Mouse (Mus musculus) c-Kit-negative CD71-positive TER-119-positive erythroid progenitor cells, embryonic 14.5 days (primary cell): Measurements from ENCODE around the gene H2-T24.
A peak's percentile ranks its signal among the peaks of the same experiment; 100 is the strongest.
"Not testable (repeated sequence)": the region's sequence is repeated elsewhere in the genome, so short reads cannot be mapped to it uniquely, and the experiment has no call there.

Experiments
- DNase-seq: peaks from one replicate; pipeline ENCODE4 v3.0.0-alpha.2; 2013; ENCODE audit warnings: low read depth, low spot score

H2-T24 gene

DNA sequence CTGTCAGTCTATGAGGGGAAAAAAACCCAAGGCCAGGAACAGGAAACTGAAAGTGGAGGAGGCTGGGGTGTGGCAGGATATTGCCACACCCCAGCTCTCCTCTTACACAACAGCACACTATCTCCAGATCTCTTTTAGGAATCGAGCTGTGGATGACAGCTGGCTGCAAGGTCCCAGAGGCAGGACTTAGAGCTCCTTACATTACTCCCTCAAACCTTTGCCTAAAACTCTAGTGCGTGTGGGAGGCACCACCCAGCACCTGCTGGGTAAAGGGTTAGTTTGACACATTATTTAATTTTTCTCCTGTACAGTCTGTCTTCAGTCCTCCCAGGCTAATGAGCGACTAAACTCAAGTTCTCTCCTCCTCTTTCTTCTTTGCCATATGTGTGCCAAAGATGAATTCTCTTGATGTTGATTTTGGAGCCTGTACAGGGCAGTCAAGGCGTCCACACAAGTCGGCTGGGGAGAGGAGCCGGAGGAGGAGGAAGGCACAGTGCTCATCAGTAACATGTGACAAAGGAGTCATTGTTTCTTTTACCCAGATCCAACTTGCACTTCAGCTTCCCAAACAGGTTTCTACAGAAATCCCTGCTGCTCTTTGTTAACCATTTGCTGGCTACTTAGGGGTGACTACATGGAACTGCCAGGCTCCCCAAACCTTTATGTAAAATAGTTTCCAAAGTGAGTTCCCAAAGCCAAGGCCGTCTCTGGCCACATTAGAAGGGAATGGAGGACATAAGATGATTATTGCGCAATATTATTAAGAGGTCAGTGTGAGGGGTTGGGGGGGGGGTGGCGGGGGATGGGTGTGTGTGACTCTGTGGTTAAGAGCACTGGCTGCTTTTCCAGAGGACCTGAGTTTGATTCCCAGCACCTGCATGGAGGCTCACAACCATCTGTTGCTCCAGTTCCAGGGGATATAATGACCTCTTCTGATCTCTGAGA lies 3.6 kb upstream of the H2-T24 start:
- no peak for DNase-seq

DNA sequence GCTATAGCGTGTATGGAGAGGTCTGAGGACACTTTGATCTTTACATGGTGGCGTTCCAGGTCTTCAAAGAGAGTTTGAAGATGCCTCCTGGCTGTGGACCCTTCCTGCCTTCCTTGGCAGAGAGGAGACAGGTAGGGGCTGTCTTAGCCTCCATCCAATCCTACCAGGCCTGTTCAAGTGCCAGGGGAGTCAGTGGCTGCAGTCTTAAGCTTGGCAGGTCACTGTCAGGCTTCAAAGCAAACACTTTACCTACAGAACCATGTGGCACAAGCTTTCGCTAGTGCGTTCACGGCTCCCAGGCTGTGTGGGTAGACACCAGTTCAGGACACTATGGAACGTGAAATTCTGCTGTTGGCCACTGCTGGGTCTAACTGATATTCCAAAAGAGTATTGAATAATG lies 2.6 kb upstream of the H2-T24 start:
- no peak for DNase-seq

DNA sequence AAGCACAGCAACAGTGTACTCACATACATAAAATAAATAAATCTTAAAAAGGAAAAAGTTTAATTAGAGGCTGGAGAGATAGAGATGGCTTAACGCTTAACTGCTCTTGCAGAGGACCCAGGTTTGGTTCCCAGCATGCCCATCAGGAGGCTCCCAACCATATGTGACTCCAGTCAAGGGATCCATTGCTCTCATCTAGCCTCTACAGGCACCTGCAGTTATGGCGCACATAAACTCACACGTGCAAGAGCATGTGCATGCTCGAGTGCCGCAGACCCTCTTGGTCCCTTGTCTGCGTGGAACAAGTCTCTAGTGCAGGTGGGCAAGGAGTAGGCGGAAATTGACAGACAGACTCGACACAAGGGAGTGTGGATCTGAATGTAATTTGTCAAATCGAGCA lies 1.7 kb upstream of the H2-T24 start:
- DNase-seq = no peak

DNA sequence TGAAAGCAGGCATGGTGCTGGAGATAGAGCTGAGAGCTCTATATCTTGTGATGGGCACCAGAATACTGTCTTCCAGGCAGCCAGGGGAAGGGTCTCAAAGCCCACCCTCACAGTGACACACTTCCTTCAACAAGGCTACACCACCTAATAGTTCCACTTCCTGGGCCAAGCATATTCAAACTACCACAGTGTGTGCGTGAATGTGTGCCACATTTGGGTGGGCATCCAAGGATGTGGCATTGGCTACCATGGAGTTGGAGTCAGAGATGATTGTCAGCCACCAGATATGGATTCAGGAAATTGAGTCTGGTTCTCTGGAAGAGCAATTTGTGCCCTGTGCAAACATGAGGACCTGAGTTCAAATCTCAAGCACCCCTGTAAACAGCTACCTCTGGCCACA lies 949 bp upstream of the H2-T24 start:
- DNase-seq = no peak

DNA sequence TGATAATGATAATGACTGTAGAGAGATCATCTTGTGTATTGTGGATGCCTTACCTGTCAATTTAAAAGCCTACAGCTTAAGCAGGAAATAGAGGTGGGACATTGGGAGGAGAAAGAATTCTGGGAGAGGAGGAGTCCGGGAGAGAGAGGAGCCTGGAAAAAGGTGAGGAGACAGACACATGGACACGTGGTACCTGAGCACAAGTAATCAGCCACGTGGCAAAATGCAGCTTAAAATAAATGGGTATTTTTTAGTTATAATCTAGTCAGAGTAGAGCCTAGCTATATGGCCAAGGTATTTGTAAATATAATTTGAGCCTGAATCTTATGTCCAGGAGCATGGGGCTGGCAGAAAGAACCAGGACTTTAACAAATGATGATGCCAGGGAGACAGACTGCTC lies 841 bp downstream of the H2-T24 start:
- no peak for DNase-seq

DNA sequence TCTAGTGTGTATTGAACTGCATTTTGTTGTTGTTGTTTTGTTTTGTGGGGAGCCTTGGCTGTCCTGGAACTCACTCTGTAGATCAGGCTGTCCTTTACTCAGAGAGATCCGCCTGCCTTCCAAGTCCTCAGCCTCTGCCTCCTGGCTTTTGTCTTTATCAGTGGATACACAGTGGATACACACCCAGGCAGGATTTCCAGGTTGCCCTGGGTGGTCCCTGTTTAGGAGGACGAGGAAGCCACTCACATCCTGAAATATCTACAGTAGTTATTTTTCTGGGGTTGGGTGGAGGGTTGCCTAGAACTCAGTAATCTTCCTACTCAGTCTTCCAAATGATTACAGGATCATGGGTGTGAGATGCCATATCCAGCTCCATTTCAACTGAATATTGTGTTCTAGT lies 1.4 kb downstream of the H2-T24 start:
- no peak for DNase-seq

DNA sequence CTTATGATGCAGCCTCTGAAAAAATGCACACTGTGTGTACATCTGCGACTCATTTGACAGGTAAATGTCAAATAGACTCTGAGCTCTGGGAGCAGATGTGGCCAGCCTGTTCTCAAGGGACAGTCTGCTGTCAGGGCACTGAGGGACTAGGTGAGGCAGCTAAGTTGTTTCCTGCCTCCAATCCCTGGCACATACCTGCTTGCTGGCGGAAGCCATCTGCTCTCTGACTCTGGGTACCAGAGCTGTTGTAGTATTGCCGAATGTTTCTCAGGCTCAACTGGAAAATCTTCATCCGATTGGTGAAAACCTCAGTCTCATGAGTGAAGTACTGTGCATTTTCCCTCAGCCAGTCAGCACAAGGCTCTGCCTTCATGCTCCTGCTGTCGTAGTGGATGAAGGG lies 3.3 kb downstream of the H2-T24 start:
- DNase-seq = no peak

DNA sequence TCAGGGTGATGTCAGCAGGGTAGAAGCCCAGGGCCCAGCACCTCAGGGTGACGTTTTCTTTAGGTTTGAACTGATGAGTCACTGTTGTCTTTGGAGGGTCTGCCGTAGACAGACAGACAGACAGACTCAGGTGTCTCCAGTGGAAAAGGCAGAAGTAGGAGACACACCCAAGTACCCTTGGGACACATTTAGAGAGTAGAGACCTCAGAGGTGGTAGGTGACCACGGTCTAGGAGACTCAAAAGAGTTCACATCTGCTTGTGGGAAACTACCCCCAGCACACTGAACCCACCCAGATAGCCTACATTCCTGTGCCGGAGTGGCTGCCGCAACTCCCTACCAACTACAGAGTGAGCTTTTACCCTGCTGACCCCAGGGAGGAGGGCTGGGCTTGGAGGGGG lies 5.4 kb downstream of the H2-T24 start:
- DNase-seq = no peak

DNA sequence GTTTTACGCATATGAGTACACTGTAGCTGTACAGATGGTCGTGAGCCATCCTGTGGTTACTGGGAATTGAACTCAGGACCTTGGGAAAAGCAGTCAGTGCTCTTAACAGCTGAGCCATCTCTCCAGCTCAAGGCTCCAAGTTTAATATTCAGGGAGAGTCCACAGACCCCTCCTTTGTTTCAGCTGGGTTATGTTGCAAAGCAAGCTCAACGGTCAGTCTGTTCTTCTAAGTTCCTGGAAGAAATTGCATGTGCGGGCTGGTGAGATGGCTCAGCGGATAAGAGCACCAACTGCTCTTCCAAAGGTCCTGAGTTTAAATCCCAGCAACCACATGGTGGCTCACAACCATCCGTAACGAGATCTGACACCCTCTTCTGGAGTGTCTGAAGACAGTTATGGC lies 16.0 kb downstream of the H2-T24 start:
- DNase-seq = not testable (repeated sequence)

DNA sequence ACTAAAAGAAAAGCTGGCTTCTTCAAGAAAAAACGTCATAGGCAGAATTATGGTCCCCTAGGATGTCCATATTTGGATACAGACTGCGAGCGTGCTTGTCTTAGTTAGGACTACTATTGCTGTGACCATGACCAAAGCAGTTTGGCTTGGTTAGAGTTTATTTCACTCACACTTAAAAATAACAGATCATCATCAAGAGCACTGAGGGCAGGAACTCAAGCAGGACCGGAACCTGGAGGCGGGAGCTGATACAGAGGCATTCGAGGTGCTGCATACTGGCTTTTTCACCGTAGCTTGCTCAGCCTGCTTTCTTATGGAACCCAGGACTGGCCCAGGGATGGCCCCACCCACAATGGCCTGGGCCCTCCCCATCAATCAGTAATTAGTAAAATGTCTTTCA lies 17.0 kb downstream of the H2-T24 start:
- DNase-seq = no peak

DNA sequence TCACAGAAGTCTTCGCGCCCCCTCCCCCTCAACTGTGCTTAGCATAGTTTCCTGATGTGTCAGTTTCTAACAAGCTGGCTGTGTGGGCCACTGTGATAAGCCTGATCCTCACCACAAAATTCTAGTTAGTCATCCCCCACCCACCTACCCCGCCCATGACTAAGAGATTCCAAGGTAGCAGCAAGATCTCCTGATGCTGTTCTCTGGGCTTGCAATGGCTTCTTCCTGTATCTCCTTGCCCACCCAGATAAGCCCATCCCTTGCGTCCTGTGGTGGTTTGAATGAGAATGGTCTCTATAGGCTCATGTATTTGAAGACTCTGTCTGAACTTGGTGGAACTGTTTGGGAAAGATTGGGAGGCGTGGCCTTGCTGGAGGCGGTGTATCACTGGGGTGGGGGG lies 18.4 kb downstream of the H2-T24 start:
- peak; percentile 74 for DNase-seq

DNA sequence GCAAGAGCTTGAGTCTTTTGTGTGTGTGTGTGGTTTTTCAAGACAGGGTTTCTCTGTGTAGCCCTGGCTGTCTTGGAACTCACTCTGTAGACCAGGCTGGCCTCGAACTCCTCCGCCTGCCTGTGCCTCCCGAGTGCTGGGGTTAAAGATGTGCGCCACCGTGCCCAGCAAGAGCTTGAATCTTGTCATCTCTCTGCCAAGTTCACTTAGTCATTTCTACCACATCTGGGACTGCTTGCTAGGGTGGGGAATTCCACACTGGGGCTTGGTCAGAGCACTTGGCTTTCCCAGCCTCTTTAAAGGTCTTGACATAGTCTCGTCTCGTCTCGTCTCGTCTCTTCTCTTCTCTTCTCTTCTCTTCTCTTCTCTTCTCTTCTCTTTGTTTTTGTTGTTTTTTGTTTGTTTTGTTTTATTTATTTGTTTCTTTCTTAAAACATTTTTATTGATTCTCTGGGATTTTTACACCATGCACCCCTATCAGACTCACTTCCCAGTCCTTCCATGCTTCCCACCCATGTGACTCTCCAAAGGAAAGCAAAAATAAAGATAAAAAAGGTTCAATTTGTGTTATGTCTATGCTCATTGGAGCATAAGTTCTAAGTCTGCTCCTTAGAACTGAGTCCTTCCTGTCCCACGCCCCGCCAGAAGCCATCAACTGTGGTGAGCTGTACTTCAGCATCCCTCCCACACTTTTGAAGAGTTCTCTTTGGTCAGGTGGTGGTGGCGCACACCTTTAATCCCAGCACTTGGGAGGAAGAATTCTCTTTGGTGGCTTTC lies 19.1 kb downstream of the H2-T24 start:
- DNase-seq = peak; percentile 44

DNA sequence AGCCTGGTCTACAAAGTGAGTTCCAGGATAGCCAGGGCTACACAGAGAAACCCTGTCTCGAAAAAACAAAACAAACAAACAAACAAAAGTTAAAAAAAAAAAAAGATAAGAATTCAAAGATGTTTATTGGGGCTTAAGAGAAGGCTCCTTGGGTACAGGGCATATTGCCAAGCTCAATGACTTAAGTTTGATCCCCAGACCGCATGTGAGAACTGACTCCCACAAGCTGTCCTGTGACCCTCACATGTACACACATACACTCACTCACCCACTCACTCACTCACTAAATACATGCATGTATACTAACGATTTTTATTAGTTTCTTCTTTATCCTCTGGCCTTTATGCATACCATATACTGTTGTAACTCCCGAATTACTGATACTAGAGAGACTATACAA lies 20.0 kb downstream of the H2-T24 start:
- DNase-seq = no peak

DNA sequence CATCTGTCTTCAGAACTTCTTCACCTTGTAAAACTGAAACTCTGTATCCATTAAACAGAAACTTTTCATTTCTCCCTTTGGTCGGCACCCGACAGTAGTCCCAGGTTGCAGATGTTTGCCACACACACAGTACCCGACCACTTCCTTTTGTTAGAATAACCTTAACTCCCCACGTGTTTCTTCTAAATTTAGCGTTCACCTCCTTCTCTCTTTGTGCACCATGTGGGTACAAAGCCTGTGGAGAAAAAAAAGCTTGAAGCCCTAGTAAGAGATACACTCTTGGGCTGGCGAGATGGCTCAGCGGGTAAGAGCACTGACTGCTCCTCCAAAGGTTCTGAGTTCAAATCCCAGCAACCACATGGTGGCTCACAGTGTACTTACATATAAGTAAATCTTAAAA lies 21.0 kb downstream of the H2-T24 start:
- DNase-seq = no peak

DNA sequence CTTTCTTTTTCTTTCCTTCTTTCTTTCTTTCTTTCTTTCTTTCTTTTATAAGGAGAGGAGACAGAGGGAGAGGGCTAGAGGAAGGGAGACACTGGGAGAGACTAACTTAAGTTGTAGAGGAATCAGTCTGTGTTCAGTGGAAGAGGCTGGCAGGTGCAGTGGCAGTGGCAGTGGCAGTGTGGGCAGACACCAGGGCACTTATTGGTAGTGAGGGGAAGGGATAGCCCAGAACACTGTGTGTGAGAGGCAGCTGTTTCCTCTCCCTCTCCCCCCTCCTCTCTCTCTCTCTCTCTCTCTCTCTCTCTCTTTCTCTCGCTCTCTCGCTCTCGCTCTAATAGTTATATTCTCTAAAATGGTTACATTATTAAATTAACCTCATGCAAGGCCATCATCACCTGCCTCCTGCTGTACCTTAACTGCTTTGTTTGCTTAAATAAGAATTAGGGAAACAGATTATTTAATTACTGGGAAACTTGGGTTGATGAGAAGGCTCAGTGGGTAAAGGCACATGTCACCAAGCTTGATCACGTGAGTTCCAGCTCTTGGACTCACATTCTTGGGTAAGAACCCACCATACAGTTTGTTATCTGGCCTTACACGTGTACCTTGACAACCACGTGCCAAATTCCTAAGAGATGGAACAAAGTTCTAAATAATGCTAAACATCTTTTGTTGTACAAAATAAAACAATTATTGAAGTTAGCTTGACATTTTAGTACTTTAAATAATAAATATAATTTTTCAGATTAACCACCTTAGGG lies 21.6 kb downstream of the H2-T24 start:
- no peak for DNase-seq

DNA sequence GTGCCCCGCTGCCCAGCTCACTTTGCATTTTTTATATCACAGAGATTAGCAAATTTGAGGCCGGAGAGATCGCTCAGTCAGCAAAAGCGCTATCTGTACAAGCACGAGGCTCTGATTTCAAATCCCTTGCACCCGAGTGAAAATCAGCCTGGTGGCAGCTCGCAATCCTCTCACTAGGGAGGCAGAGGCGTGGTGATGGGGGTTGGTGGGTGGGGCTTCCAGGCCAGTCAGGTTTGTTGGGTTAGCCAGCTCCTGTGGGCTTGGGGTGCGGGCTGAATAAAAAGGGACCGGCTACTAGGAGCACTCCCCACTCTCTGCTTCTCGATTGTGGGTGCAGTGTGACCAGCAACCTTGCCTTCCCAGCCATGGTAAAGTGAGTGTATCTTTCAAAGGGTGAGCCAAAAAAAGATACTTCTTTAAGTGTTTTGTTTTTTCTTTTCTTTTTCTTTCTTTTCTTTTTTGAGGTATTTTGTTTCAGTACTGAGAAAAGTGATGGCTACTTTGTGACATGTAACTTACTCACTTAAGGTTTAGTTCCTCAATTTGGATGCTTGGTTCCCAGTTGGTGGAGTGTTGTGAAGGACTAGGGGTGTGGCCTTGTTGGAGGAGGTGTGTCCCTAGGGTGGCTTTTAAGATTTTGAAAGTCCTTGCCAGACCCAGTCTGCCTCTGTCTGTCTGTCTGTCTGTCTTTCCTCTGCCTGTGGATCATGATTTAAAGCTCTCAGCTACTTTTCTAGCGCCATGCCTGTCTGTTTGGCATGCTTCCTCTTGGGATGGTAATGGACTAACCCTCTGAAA lies 22.4 kb downstream of the H2-T24 start:
- DNase-seq = peak; percentile 51

DNA sequence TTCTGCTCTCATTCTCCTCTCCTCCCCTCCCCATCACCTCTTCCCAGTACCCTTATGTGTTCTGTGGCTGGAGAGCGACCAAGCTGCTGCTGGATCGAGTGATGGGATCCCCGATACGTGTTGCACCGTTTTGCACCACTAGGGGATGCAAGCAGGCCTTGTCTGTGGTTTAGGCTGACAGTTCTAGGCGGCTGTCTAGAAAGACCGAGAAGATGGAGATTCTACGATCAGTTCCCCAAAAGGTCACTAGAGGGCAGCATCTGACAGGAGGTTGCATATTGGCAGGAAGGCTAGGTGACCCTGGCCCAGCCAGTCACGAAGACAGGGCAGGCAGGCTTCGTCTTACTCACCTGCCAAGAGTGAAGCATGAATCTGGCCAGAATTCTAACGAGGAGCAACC lies 23.4 kb downstream of the H2-T24 start:
- DNase-seq = peak; percentile 99

DNA sequence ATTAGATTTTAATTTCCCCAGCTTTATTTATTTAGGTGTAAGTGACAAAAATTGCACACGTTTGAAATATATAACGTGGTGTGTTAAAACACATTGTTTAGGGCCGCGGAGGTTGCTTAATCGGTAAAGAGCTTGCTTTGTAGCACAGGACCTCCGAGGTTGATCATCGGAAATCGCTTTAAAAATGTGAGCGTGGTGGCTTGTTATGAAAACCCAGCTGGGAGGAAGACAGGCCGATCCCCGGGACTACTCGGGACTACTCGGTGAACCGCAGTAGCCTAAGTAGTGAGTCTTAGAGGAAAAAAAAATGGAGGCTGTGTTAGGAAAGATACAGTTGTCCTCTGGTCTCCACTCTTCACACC lies 25.5 kb downstream of the H2-T24 start:
- DNase-seq = no peak

DNA sequence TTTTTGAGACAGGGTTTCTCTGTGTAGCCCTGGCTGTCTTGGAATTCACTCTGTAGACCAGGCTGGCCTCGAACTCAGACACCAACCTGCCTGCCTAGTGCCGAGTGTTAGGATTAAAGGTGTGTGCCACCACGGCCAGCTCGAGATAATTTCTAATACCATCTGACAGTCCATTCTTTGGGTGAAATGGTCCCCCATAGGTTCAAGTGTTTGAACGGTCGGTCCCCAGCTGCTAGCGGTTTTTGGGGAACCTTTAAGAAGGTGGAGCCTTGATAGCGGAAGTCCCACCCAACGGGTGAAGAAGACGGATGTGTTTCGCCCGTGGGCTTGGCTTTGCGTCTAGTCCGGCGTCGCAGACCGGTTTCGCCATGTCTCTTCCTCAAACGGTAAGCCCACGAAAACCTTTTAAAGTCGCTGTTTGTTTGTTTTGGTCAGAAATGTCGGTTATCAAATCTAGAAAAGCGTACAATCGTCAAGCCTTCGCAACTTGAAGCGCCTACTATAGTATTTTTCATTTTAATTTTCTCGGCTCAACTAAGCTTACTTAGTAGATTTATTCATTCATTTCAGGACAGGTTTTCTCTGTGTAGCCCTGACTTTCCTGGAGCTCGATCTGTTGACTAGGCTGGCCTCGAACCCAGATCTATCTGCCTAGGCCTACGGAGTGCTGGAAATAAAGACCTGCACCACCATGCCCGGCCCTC lies 26.0 kb downstream of the H2-T24 start:
- DNase-seq = peak; percentile 73

DNA sequence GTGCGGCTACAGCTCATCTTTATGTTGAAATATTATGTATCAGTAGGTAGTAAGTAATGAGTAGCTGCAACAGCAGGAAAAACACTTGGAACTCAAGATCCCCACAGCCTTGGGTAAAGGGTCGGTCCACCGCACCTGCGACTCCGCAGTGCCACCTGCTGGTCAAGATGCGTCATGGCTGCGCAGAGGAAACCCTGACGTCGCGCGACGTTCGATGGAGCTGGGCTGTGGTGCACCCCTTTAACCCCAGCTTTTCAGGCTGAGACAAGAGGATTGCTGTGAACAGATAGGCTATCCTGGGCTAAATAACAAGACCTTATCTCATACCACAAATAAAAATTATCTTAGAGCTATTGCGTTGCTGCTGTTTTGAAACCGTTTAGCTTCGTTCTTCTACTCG lies 26.7 kb downstream of the H2-T24 start:
- peak; percentile 74 for DNase-seq

DNA sequence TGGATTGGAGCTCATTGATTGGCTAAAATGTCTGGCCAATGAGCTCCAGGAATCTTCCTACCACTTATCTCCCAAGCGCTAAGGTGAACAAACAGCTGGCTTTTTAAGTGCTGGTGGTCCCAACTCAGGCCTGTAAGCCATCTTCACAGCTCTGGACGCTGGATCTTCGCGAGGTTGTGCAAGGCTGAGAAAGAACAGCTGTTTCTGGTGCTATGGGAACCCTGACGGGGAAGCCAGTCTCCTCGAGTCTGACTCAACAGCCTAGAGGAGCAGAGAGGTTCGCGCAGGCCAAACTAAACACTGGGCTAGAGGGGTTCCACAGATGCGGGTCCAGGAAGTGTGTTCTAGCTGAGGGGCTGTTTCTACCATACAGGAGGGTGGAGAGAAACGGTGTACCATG lies 28.6 kb downstream of the H2-T24 start:
- no peak for DNase-seq
